Mouse (Mus musculus): Measurements from ENCODE around the gene Cyb5r3. TPM values are rescaled to one million over a fixed set of nuclear protein-coding genes. Genes with fewer than 3 reads are reported as not detected.
"Not testable (repeated sequence)": the region's sequence is repeated elsewhere in the genome, so short reads cannot be mapped to it uniquely, and the experiment has no call there.

Cyb5r3 gene
- polyA plus RNA-seq, 1 experiment from 2014 or later = 117 TPM

DNA sequence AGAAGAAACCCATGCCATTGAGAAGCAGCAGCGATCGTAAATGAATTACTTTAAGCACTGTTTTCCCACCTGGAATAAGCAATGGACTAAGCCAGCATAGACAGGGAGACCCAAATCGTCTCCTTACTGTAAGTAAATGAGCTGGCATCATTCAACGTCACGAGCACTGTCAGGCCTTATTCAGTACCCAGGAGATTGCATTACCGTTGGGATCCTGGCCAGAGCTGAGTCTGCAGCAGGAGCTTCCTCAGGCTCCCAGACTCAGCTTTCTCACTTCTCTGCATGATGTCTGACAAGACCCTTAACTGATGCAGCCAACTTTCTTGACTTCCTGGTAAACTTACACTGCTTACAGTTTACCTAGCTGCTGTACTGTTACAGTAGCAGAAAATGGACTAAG lies 37.7 kb downstream of the Cyb5r3 start:
- ATAC-seq (ENCODE audit: low FRiP score, low TSS enrichment) = no peak
- H3K27ac ChIP-seq (replicated peaks) = no peak overlapping the region

DNA sequence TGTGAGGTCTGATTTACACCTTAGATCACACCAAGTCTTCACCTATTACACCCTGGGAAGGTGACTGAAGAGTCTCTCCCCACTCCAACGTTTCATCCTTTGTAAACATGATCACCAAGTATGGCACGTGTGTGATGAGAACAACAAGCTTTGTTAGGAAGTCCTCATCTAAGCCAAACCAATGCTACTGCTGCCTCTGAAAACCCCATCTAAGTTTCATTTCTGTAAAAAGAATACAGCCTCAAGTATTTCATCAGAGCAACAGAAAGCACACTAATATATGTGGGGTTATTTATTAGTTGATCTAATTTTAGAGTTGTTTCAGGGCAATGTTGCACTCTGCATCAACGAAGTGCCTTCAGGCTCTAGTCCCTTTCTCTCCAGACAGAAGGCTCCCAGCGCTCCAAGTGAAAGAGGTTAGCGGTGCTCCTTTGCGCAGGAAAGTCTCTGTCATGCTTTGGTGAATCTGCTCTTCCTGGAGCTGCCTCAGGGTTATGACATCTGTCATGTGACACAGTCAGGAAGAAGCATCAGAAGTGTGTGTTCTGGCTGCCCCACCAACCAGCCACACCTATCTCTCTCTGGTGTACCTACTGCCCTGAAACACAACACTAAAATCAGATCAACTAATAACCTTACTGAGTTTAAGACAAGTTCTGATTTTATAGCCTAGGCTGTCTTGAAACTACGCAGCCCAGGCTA lies 42.7 kb downstream of the Cyb5r3 start:
- Histone ChIP-seq H3K27ac (replicated peaks) (no peak overlapping the region), H3K9me3 (ENCODE audit: control insufficient read depth, low read length) (no peaks in the 10 kb centered on the region), H3K4me2 (replicated peaks; ENCODE audit: low read depth) (no peak overlapping the region), H3K36me3 (ENCODE audit: control insufficient read depth, insufficient read depth, low read length) (peaks cover 56% of the 10 kb centered on the region), H3K4me1 (replicated peaks; ENCODE audit: control insufficient read depth, insufficient read depth) (no peaks in the 10 kb centered on the region), H3K27me3 (ENCODE audit: control insufficient read depth, insufficient read depth, low read length) (no peaks in the 10 kb centered on the region), H3K9ac (ENCODE audit: low read length) (no peak overlapping the region), H3K4me3 (ENCODE audit: low read depth, low read length) (no peak overlapping the region)
- no peak for TF ChIP-seq CTCF (IDR thresholded peaks at IDR 0.05; ENCODE audit: low read depth)
- TF ChIP-seq EP300 (optimal IDR thresholded peaks at IDR 0.05) = no peak
- DNase-seq (ENCODE audit: low spot score) (no peak), ATAC-seq (ENCODE audit: low FRiP score, low TSS enrichment) (no peak)
- 88% methylated on average over 7 of the region's 7 CpGs for WGBS

More for the DNA sequence above, 37.7 kb downstream of the Cyb5r3 start:
- no peaks in the 10 kb centered on the region for H3K27me3 ChIP-seq (ENCODE audit: control insufficient read depth, insufficient read depth, low read length)
- no peak for TF ChIP-seq EP300 (optimal IDR thresholded peaks at IDR 0.05)
- TF ChIP-seq CTCF (IDR thresholded peaks at IDR 0.05; ENCODE audit: low read depth) = no peak
- no peaks in the 10 kb centered on the region for H3K9me3 ChIP-seq (ENCODE audit: control insufficient read depth, low read length)
- DNase-seq (ENCODE audit: low spot score) = no peak
- H3K4me2 ChIP-seq (replicated peaks; ENCODE audit: low read depth) = no peak overlapping the region
- no peak overlapping the region for H3K4me3 ChIP-seq (ENCODE audit: low read depth, low read length)
- 81% methylated on average over 6 of the region's 6 CpGs for WGBS
- peaks cover 49% of the 10 kb centered on the region for H3K36me3 ChIP-seq (ENCODE audit: control insufficient read depth, insufficient read depth, low read length)
- no peaks in the 10 kb centered on the region for H3K4me1 ChIP-seq (replicated peaks; ENCODE audit: control insufficient read depth, insufficient read depth)
- H3K9ac ChIP-seq (ENCODE audit: low read length) = no peak overlapping the region

DNA sequence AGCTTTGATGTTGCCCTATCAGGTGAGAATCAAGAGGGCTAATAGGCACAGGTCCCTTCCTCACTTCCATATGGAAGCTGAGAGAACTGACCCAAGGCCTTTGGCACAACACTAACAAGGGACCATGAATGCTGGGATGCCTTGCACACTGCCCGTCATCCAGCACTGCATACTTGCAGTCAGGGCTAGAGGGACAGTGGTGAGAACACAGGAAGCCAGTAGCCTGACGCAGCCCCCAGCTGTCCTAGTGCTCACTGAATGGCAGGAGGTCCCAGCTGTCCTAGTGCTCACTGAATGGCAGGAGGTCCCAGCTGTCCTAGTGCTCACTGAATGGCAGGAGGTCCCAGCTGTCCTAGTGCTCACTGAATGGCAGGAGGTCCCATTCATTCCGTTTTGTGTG lies 45.4 kb downstream of the Cyb5r3 start:
- not testable (repeated sequence) for ATAC-seq (ENCODE audit: low FRiP score, low TSS enrichment); H3K4me2 ChIP-seq (replicated peaks; ENCODE audit: low read depth); H3K9ac ChIP-seq (ENCODE audit: low read length); H3K9me3 ChIP-seq (ENCODE audit: control insufficient read depth, low read length); H3K4me1 ChIP-seq (replicated peaks; ENCODE audit: control insufficient read depth, insufficient read depth); H3K4me3 ChIP-seq (ENCODE audit: low read depth, low read length); H3K27me3 ChIP-seq (ENCODE audit: control insufficient read depth, insufficient read depth, low read length); DNase-seq (ENCODE audit: low spot score); H3K27ac ChIP-seq (replicated peaks)
- 74% methylated on average over 3 of the region's 3 CpGs for WGBS
- H3K36me3 ChIP-seq (ENCODE audit: control insufficient read depth, insufficient read depth, low read length) = peaks cover 37% of the 10 kb centered on the region

DNA sequence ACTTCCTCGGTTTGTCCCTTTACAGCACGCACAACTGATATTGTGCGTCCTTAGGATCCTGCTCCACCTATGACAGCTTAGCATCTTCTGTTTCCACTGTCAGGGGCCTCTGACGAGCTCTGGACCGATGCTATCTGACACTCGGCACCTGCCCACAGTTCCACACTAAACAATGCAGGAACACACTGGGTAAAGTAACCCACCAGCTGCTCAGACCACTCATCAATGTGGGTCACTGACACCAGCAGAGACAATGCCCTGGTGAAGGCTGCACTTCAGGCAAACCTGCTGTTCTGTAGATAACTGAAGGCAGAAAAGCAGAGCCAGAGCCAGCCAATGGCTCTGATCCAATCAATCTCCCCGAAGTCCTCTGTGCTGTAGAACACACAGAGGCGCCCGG lies 45.8 kb downstream of the Cyb5r3 start:
- 90% methylated on average over 9 of the region's 9 CpGs for WGBS
- peaks cover 32% of the 10 kb centered on the region for H3K36me3 ChIP-seq (ENCODE audit: control insufficient read depth, insufficient read depth, low read length)
- H3K27ac ChIP-seq (replicated peaks) = no peak overlapping the region
- H3K27me3 ChIP-seq (ENCODE audit: control insufficient read depth, insufficient read depth, low read length) = no peaks in the 10 kb centered on the region
- H3K4me1 ChIP-seq (replicated peaks; ENCODE audit: control insufficient read depth, insufficient read depth) = no peaks in the 10 kb centered on the region
- H3K9ac ChIP-seq (ENCODE audit: low read length) = no peak overlapping the region
- H3K4me2 ChIP-seq (replicated peaks; ENCODE audit: low read depth) = no peak overlapping the region
- TF ChIP-seq EP300 (optimal IDR thresholded peaks at IDR 0.05) (no peak), CTCF (IDR thresholded peaks at IDR 0.05; ENCODE audit: low read depth) (no peak)
- H3K9me3 ChIP-seq (ENCODE audit: control insufficient read depth, low read length) = no peaks in the 10 kb centered on the region
- ATAC-seq (ENCODE audit: low FRiP score, low TSS enrichment) (no peak), DNase-seq (ENCODE audit: low spot score) (no peak)
- H3K4me3 ChIP-seq (ENCODE audit: low read depth, low read length) = no peak overlapping the region

DNA sequence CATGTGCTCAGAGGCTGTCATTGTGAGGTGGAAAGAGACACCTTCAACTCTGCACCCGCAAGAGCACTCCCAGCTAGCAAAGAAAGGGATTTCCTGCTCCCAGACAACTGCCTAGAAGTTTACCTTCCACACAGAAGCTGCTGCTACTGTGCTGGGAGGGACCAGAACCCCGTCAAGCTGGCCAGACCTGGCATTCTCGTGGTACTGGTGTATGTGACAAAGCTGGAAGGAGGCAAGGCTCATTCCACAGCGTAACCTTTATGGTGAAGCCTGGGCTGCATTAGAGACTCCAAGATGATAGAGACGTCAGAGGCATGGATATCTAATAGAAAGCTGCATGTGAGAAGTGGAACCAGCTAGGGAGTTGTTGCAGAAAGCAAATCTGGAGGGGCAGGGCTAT lies 47.8 kb downstream of the Cyb5r3 start:
- H3K4me3 ChIP-seq (ENCODE audit: low read depth, low read length) = no peak overlapping the region
- H3K27me3 ChIP-seq (ENCODE audit: control insufficient read depth, insufficient read depth, low read length) = no peaks in the 10 kb centered on the region
- no peaks in the 10 kb centered on the region for H3K9me3 ChIP-seq (ENCODE audit: control insufficient read depth, low read length)
- no peak for DNase-seq (ENCODE audit: low spot score)
- no peak for ATAC-seq (ENCODE audit: low FRiP score, low TSS enrichment)
- peaks cover 21% of the 10 kb centered on the region for H3K36me3 ChIP-seq (ENCODE audit: control insufficient read depth, insufficient read depth, low read length)
- H3K4me1 ChIP-seq (replicated peaks; ENCODE audit: control insufficient read depth, insufficient read depth) = no peaks in the 10 kb centered on the region
- no peak overlapping the region for H3K9ac ChIP-seq (ENCODE audit: low read length)
- 56% methylated on average over 5 of the region's 5 CpGs for WGBS
- TF ChIP-seq CTCF (IDR thresholded peaks at IDR 0.05; ENCODE audit: low read depth) (no peak), EP300 (optimal IDR thresholded peaks at IDR 0.05) (no peak)
- peak overlapping the region; percentile 53 for H3K27ac ChIP-seq (replicated peaks)
- no peak overlapping the region for H3K4me2 ChIP-seq (replicated peaks; ENCODE audit: low read depth)

DNA sequence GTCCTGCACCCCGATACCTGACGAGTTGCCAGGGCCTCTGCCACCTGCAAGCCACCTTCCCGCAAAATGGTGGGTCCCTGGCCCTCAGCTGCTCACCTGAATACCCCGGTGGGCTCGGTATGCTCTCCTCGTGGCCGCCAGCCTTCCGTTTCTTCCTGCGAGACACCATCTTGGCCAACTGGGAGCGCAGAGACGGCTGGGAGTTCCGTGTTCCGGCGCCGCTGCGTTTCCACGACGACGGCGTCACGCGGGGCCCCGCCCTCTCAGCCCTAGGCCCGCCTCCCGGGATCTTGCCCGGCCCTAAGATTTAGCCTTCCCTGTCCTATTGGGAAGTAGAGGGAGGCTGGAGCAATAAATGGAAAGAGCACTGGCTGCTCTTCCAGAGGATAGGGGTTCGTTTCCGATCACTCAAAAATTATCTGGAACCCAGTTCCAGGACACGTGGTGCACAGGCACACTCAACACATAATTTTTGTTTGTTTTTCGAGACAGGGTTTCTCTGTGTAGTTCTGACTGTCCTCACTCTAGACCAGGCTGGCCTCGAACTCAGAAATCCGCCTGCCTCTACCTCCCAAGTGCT lies 49.7 kb downstream of the Cyb5r3 start, which contains the start of gene Rrp7a:
Gene Rrp7a, minus strand, starts transcription at position 236 of the 580 bp plus-strand sequence.
- DNase-seq (ENCODE audit: low spot score) (peak; percentile 96), ATAC-seq (ENCODE audit: low FRiP score, low TSS enrichment) (peak; percentile 90)
- H3K27ac ChIP-seq (replicated peaks) = peak within 1 kb of the TSS; percentile 86
- 8% methylated on average over 32 of the region's 32 CpGs for WGBS
- H3K9ac ChIP-seq (ENCODE audit: low read length) = peak within 1 kb of the TSS; percentile 72
- H3K4me1 ChIP-seq (replicated peaks; ENCODE audit: control insufficient read depth, insufficient read depth) = no peaks in the 10 kb centered on the region
- H3K4me2 ChIP-seq (replicated peaks; ENCODE audit: low read depth) = peak within 1 kb of the TSS; percentile 82
- no peaks in the 10 kb centered on the region for H3K9me3 ChIP-seq (ENCODE audit: control insufficient read depth, low read length)
- peak within 1 kb of the TSS; percentile 92 for H3K4me3 ChIP-seq (ENCODE audit: low read depth, low read length)
- H3K27me3 ChIP-seq (ENCODE audit: control insufficient read depth, insufficient read depth, low read length) = no peaks in the 10 kb centered on the region
- peaks cover 20% of the 10 kb centered on the region for H3K36me3 ChIP-seq (ENCODE audit: control insufficient read depth, insufficient read depth, low read length)
- TF ChIP-seq CTCF (IDR thresholded peaks at IDR 0.05; ENCODE audit: low read depth) (no peak), EP300 (optimal IDR thresholded peaks at IDR 0.05) (no peak)
